Mouse (Mus musculus) liver, embryonic 14.5 days (tissue): Measurements from ENCODE around the gene Cacna1a.

Source experiments
- CTCF ChIP-seq: IDR thresholded peaks from 2 replicates; pipeline ENCODE4 v1.5.1; 2016; ENCODE audit warnings: antibody characterized with exemption, low read depth, control low read depth
- EP300 ChIP-seq: IDR thresholded peaks from 2 replicates; pipeline ENCODE4 v1.6.1; 2016; ENCODE audit warnings: antibody characterized with exemption, low read depth

GRCm38 (mm10) chr8:84656641-84657126 is 268.4 kb downstream of the Cacna1a start:
- TF ChIP-seq CTCF (no peak), EP300 (no peak)
